Mouse (Mus musculus): Measurements from ENCODE around the gene Sugp2.
"Not testable (repeated sequence)": the region's sequence is repeated elsewhere in the genome, so short reads cannot be mapped to it uniquely, and the experiment has no call there.

Gene Sugp2

DNA sequence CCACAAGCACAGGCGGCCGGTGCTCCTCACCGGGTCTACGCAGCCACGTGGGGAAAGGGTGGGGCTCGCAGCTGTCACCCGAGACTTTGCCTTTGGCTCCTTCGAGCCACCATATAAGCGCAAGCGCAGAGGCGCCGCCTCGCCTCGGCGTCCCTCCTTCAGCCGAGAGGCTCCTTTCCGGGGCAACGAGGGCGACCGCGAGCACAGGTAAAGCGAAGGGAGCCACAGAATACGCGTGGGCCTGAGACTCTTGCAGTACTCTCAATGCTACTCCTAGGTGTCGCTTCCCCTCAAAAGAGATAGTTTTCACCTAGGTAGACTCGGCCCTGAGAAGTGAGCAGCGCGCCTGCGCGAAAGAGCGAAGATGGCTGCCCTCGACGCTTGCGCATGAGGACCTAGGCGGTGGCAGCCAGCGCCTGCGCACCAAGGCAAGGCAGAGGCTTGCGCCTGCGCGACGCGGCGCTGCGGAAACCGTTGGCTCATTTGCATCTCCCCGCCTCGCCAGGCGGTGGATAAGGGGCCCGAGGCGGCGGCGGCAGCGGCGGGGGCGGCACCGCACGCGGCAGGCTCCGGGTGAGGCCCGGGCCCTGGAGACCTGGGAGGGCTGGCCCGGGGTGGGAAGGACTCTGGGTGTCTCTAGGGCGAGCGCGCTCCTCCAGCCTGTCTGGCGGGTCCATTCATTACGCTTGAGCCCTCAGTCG is at the start of gene Sugp2, which contains the start of gene Armc6:
TSS of gene Sugp2 (plus strand) at position 147 of the 701 bp plus-strand sequence.
TSS of gene Armc6 (minus strand) at position 387 of the 701 bp plus-strand sequence.
- DNase-seq, result peak; percentile 97

DNA sequence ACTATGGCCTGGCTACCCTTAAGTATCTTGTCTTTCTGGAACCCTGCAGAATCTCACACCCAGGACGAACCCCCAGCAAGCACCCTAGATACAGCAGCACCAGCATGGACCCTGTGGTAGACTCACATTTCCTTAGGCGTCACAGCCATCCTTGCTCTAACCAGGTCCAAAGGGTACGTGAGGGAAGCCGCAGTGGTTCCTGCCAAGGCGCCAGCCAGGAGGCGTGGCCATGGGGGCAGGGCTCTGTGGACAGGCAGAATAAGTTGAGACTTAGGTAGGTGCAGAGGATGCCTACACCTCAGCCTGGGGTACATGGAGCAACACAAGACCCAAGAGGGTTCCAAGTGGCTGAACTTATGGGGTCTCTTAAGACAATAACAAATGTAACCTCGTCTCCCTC is 45.3 kb upstream of the Sugp2 start:
- DNase-seq, result peak; percentile 88

DNA sequence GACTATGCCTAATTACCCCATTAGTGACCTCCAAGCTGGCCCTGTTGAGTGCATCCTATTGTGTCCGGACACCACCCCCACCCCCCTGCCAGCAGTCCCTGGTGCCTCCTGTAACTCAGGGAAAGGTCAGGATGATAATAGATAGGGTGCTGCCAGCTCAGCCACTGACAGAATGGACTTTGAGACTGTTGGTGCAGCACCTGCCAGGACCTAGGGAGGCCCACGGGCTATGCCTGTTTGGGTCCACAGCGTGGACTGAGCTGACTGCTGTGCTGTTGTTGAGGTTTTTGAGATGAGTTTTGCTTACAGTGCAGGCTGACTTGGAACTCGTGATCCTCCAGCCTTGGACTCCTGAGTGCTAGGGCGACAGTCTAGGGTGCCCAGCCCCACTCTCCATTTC is 40.8 kb upstream of the Sugp2 start:
- peak; percentile 68 for DNase-seq

DNA sequence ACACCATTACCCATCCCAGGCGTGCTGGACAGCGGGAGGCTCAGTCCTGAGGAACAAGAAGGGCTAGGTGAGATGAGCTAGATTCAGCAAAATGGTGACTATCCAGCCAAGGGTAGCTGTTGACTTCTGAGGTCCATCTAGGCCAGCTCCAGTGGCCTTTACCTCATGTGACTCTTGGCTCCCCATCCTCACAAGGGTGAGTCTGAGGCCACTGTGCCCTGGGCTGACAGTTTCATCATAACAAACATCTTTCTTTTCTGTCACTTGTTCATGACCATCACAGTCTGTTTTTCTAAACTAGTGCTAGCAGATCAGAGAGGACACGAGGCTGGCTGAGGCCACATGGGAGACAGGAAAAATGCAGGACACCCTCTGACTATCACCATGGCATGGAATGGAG is 39.8 kb upstream of the Sugp2 start:
- no peak for DNase-seq

DNA sequence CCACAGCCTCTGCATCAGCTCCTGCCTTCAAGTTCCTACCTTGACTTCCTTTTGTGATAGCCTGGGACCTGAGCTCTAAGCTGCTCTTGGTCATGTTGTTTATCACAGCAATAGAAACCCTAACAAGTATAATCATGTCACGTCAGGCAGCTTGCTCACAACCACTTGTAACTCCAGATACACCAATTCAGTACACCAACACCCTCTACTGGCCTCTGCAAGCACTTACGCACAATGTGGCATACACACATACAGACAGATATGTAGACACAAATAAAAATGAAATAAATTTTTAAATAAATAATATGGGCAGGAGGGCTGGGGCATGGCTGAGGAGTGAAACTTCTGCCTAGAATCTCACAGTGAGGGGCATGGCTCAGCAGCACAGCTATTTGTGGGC is 38.3 kb upstream of the Sugp2 start:
- DNase-seq, result no peak

DNA sequence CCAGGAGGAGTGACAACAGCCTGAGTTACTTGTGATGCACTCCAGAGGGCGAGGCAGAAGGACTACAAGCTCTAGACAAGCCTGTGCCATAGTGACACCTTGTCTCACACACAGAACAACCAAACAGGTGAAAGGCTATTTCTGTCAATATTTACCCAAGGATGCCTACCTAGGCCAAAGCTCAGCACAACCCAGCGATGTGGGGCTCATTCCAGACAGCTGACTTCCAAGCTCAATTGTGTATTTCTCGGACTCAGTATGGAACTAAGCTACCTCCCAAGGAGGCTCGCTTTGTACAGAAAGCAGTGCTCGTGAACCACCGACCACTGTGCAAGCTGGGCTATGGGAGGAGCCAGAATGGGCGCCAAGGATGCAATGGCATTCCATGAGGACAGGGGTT is 36.4 kb upstream of the Sugp2 start:
- DNase-seq, result peak; percentile 49

DNA sequence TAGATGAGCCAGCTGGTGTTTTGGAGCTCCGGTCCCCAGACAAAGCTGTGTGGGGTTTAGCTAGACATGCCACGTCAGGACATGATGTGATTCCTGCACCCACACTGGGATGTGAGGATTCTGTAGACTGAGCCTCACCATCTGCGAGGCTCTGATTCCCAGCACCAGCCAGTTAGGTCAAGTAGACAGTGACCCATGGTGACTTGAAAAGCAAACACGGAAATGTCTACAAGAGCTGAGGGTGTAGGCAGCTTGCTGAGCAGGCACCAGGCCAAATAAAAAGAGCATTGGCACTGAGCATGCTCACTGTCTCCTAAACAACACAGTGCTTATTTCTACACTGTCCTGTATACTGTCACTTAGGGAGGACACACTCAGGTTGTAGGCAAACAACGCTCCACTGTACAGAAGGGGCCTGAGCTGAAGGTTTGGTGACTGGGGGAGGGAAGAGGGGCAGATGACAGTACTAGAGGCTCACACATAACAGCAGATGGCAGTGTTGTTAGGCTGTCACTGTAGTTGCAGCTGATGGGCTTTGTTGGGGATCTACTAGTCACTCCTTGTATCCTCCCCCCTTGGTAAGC is 33.8 kb upstream of the Sugp2 start:
- peak; percentile 57 for DNase-seq

DNA sequence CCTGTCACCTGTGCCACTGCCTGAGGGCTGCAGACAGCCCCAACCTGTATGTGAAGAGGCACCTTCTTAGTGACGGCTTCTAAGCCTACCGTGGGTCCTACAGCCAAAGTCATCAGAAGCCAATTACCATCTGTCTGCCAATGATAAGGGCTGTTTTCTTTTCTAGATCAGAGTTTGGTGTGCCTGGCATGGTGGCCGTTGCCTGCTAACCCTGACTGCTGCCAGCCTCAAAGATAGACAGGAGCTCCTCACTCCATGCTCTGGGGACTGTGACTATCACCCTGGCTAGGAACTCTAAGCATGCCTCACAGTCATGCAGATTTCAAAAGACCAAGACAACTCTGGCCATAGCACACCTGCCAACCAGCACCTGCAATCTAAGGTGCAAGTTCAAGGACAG is 32.6 kb upstream of the Sugp2 start:
- no peak for DNase-seq

DNA sequence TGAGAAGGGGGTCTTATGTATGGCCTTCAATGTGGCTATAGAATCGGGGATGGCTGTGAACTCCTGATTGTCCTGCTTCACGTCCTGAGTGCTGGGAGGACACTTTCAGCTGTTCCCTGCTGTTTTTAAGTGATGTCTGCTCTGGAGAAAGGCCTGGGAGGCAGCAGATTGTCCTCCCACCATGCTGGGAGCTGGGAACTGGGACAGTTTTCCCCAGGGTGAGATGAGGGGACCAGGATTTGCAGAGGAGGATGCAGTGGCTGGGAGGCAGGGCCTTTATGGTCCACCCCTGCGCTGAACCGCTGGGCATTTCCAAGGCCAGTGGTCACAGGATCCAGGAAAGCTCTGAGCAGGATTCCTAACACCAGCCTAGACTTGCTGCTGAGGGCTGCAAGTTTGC is 31.0 kb upstream of the Sugp2 start:
- no peak for DNase-seq

DNA sequence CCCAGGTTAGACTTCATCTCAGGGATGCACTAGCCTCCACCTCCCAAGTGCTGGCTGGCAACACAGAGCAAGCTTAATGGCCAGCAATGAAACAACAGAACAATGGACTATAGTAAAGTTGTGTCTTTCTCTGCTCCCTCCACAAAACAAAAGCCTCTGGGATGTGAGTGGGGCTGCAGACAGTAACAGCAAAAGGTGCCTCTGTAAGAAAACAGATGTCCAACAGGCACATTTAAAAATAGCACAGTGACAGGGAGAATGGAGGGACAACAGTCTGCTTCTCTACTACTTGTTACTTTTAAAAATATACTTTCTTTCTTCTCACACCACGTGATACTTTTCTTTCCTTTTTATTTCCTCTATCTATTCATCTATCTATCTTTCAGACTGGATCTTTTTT is 29.3 kb upstream of the Sugp2 start:
- DNase-seq, result no peak

DNA sequence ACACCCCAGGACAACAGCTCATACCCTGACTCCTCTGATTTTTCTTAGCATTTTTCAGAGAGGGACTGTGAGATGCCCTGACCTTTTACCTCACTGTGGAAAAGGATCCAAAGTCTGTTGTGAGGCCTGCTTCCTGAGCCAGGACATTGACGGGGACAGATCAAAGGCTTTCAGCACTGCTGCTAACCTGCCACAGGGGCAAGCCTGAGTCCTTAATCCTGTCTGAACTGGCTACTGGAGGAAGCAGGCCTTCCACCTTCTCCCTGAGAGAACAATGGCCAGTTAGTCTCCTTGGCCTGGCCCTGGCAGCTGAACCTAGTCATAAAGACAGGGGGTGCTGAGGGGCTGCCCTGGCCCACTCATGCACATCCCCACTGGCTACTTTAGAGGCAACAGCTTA is 25.9 kb upstream of the Sugp2 start:
- DNase-seq, result peak; percentile 53

DNA sequence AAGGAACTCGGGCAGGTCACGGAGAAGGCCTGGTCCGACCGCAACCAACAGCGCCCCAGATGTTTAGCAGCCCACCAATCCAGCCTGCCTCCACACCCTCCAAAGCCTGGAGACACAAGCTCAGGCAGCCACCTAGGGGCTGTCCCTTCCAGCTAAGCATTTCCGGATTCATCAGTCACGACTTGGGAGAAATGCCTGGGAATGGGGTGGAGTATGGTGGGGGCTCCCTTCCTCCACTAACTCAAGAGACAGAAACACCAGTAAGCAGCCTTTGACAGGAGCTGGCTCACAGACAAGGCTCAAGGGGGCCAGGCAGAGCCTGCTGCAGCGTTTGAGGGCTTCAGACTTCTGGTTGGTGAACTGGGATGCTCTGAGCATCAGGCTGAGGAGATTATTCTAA is 23.5 kb upstream of the Sugp2 start:
- peak; percentile 40 for DNase-seq

DNA sequence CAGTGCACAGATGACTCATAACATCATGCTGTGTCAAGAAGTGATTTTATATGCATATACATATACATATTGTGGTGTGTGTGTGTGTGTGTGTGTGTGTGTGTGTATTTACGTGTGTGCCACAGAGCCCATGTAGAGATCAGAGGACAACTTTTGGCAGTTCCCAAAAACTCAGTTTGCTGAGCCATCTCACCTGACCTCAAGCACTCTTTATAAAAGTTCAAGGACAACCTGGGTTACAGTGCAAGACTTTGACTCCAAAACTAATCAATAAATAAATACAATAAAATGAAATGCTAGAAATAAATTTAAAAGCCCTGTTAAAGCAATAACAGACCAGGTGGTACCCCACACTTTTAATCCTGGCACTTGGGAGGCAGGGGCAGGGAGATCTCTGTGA is 22.8 kb upstream of the Sugp2 start:
- DNase-seq, result peak; percentile 3

DNA sequence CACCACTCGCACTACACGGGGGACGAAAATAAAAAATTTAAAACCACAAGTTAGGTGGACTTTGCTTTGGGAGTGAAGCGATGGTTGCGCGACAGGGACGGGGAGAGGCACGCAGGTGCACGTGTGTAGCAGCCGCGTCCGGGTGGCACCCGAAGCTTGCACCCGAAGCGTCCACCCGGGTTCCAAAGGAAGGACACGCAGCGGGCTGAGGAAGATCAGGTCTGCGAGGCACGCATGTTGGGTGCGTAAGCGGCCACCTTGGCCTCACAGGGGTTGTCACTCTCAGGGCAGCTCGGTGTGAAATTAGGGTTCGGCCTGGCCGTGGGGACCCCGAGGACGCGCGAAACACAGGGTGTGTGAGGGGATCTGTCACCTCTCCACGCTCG is 22.3 kb upstream of the Sugp2 start:
- DNase-seq, result no peak

DNA sequence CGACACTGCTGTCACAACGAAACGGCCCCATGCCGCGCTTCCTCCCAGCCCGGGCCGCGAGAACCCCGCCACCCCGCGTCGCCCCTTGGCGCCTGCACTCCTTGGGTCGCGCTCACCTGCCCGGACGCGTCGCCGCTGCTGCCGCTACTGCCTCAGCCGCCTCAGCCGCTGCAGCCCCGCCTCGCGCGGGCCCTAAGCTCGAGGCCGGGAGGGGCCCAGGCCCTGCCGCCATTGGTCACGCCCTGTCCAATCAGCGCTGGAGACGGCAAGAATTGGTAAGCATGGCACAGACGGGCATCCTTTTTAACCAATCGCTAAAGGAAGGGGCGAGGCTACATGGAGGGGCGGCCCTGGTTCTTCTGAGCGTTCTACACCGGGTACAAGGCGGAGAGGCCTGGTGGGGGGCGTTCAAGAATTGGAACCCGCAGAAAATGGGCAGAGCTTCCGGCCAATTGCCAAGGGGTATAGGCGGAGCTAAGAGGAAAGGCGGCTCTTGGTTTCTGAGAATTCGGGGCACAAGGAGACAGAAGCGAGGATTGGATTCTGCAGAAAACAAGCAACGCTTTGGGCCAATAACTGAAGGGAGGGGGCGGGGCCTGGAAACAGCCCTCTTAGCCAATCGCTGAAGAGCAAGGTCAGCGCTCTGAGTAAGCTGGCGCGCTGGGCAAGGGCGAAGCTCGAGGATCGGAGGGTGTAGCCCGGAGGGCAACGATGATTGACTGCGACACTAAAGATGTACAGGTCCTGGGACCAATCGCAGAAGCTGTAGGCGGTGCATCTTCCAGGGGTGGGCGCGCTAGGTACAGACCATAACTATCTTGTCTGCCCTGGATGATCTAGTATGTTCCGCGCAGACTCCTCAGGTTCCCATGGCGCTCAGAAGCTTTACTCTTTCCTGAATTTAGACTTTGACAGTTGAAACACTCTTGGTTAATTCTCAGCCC is 21.6 kb upstream of the Sugp2 start, which contains the start of gene Slc25a42:
TSS of gene Slc25a42 (minus strand) at position 194 of the 944 bp plus-strand sequence.
- DNase-seq, result peak; percentile 97

DNA sequence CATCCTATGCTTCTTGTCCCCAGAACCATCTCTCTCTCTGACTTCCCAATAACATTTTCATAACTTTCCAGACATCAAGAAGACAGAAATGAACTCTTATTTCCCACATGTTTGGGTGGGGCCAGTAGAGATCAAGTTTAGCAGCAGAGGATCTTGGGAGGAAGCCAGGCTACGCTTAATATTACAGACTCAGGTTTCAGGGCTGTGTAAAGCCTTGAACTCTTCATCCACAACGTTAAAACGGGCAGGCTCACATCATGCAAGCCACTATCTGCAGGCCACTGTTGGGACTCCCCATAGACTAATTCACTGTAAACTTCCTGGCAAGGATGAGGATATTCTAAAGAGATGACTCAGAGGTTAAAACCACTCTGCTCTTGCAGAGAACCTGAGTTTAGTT is 19.6 kb upstream of the Sugp2 start:
- no peak for DNase-seq

DNA sequence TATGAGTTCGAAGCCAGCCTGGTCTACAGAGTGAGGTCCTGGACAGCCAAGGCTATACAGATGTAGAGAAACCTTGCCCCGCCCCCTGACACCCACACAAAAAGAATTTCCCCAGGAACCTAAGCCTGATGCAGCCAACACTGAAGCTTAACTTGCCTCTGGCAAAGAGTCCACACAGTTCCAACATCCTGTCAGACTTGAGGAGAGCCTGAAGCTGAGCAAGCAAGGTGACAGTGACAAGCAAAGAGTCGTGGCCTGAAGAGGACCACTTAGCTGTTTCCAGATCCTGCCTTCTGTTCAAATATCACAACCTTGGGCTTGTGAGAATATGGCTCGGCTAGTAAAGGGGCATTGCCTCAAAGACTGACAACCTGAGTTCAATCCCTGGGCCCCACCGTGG is 18.9 kb upstream of the Sugp2 start:
- DNase-seq, result no peak

DNA sequence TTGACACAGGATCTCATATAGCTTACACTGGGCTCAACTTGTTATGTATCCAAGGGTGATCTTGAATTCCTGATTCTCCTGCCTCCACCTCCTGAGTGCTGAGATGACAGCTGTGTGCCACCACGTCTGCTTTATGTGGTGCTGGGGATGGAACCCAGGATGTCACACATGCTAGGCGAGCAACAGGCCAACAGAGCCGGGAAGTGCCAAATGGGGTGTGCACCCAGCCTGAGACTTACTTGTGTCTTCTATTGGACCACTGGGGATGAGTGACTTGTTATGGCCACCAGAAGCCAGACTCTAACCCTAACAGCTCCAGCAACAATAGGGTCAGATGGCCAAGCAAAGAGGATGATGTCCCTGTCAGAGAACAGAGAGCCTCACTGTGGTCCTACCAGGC is 17.9 kb upstream of the Sugp2 start:
- not testable (repeated sequence) for DNase-seq

DNA sequence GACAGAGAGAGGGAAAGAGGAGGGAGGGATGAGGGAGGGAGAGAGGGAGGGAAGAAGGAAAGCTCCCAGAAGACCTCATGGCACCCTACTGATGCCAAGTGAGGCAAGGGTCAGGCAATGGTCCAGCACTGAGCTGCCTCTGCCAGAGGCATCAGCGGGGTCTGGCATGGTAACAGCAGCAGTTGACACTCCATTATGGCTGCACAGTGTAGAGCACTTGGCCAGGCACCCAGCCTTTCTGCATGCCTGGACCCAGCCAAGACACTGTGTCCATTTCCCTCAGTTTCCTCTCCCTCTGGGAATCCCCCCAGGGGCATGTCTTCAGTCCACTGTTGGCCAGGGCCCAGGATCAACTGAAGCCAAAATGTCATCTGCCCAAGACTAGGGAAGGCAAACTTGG is 17.5 kb upstream of the Sugp2 start:
- DNase-seq, result peak; percentile 87

DNA sequence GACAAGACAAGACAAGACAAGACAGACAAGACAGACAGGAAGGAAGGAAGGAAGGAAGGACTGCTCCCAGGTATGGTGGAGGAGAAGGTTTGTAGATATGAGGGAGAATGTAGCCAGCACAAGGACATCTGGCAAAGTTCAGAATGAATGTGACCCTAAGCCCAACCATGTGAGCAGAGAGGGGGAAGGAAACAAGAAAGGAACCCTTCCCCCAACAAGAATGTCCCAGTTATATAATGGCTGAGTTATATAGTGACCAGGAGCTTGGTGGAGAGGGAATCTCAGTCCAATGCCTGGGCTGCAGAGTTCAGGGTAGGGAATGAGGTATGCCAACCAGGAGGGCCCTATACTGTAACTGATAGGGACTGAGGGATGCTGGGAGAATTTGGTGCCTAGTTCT is 16.6 kb upstream of the Sugp2 start:
- DNase-seq, result peak; percentile 54

DNA sequence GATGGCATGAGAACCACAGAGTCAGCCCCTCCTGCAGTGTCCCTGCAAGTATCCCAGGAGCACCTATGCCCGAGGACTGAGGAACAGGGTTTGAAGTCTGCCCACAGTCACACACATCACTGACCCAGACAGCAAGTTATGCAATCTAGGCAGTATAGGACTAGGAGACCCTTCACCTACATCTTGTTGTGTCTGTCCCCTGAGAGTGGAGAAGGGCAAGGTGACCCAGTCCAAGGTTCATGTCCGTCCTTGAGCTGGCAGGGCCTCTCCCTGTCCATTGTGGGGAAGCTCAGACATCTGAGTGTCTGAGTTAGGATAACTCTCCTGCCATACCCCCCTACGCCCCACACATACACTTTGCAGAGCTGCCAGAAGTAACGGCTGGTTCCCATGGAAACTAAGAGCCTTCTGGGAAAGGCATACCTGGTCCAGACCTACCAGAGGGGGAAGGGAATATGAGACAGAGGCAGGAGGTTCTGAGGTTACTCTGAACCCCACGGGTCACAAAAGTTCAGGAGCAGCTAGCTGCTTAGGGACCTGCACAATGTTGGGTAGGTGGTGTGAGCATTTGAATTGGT is 14.8 kb upstream of the Sugp2 start:
- peak; percentile 43 for DNase-seq

DNA sequence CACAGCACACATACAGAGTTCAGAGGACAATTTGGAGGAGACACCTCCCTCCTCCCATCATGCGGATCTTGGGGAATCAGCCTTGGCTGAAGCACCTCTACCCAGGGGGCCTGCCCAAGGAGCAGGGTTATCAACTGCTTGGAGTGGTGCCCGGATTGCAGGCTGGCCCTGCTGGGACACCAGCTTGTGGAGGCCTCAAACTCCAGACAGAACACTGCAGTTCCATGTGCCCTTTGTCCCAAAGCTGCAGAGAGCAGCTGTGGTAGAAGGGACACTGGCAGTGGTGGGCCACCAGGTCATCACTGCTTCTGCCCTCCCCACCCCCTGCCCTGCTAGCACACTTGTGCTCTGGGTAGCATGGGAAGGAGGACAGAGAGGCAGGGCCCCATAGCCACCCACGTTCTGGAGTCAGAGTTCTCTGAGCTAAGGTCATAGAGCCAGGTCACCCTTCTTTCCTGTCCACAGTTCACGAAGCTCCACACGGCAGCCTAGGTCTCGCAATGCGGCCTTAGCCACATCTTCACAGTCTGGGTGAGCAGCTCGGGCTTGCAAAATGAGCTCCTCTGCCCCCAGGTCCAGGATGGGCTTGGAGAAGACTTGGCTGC is 13.7 kb upstream of the Sugp2 start:
- peak; percentile 72 for DNase-seq

DNA sequence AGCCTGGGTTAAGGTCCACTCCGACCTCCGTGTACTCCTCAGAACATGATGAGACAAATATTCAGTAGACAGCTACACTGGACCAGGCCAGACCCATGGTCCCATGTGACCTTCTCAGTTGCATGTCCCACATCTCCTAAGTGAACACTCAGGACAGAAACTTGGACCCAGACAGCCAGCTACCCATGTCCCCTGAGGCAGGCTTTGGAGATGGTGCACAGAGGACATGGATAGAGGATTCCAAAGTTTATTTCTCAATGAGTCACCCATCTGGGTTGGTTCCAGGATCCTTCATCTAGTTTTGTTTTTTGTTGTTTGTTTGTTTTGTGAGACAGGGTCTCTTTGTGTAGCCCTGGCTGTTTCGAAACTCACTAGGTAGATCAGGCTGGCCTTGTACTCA is 13.1 kb upstream of the Sugp2 start:
- DNase-seq, result no peak
